Mouse (Mus musculus) c-Kit-negative CD71-positive TER-119-positive erythroid progenitor cells, embryonic 14.5 days (primary cell): Measurements from ENCODE around the gene Hoxa5.

Source experiments
- DNase-seq: peaks from one replicate; pipeline ENCODE4 v3.0.0-alpha.2; 2013; ENCODE audit warnings: low read depth, low spot score

Hoxa5 gene

GRCm38 (mm10) chr6:52226569-52227257 lies 22.3 kb upstream of the Hoxa5 start:
- DNase-seq, result no peak

GRCm38 (mm10) chr6:52225612-52226568 lies 21.5 kb upstream of the Hoxa5 start:
- DNase-seq, result no peak

GRCm38 (mm10) chr6:52224895-52225611 lies 20.7 kb upstream of the Hoxa5 start:
- no peak for DNase-seq

GRCm38 (mm10) chr6:52223939-52224760 lies 19.8 kb upstream of the Hoxa5 start:
- DNase-seq, result no peak

GRCm38 (mm10) chr6:52222729-52223128 lies 18.3 kb upstream of the Hoxa5 start:
- no peak for DNase-seq

- DNase-seq, result no peak
Measured at GRCm38 (mm10) chr6:52221993-52222685, 17.8 kb upstream of the Hoxa5 start.

GRCm38 (mm10) chr6:52221337-52221992 lies 17.1 kb upstream of the Hoxa5 start, which contains the start of gene Hoxa7:
TSS of gene Hoxa7 (minus strand) at chr6:52221854.
- DNase-seq, result no peak

- no peak for DNase-seq
Measured at GRCm38 (mm10) chr6:52220865-52221310, 16.5 kb upstream of the Hoxa5 start.

GRCm38 (mm10) chr6:52220003-52220864 lies 15.8 kb upstream of the Hoxa5 start:
- DNase-seq, result no peak

GRCm38 (mm10) chr6:52219234-52219942 lies 15.0 kb upstream of the Hoxa5 start:
- DNase-seq, result no peak

GRCm38 (mm10) chr6:52218643-52219215 lies 14.3 kb upstream of the Hoxa5 start:
- no peak for DNase-seq

GRCm38 (mm10) chr6:52217895-52218642 lies 13.7 kb upstream of the Hoxa5 start:
- no peak for DNase-seq

GRCm38 (mm10) chr6:52217459-52217768 lies 13.0 kb upstream of the Hoxa5 start:
- no peak for DNase-seq

GRCm38 (mm10) chr6:52216691-52217458 lies 12.5 kb upstream of the Hoxa5 start:
- no peak for DNase-seq

- no peak for DNase-seq
Measured at GRCm38 (mm10) chr6:52215771-52216535, 11.6 kb upstream of the Hoxa5 start.

GRCm38 (mm10) chr6:52215070-52215469 lies 10.7 kb upstream of the Hoxa5 start:
- no peak for DNase-seq
